22 mouse cellular contexts compared by ENCODE assay signal in the genomic region with DNA sequence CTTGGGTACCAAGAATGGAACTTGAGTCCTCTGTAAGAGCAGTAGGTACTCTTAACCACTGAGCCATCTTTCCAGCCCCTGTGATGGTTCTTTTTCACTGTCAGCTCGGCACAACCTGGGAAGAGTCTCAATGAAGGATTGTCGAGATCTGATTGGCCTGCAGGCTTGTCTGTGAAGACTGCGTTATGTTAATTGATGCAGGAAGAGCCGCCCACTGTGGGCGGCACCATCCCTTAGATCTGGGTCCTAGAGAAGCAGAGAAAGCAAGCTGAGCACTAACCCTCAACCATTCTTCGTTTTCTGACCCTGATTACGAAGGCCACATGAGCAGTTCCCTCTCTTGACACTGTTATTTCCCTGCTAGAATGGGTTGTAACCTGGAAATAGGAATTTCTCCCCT. TPM values are rescaled to one million over a fixed set of nuclear protein-coding genes. Genes with fewer than 3 reads are reported as not detected.
"Had no signal": no experiment of that assay in that cellular context is flagged by ENCODE, and none has a peak within 500 bp of the region (broad histone marks: within the 10 kb centered on the region; RNA-seq: fewer than 3 reads in every experiment).

No protein-coding gene starts in this region.

- ATAC-seq: forebrain, embryonic 13.5 days; forebrain, embryonic 14.5 days; forebrain, embryonic 15.5 days; forebrain, embryonic 16.5 days; forebrain, postnatal 0 days had no signal

- DNase-seq: cerebellum, postnatal 10 days; cerebellum, postnatal 14 days; cerebellum, postnatal 25 days; cerebellum, postnatal 36 days; embryo, embryonic 11 days; forebrain, postnatal 0 days; gastrocnemius, adult 2 months; gastrocnemius, postnatal 10 days; gastrocnemius, postnatal 14 days; gastrocnemius, postnatal 25 days; gastrocnemius, postnatal 36 days; heart, adult 11 months; heart, adult 18-20 months; heart, adult 2 months had no signal

RNA-seq across cellular contexts. Expression of gene Stpg1, which starts 5.3 kb away (rescaled TPM):
- total RNA-seq: common myeloid progenitor, adult 5-6 weeks; gastrocnemius, adult 2 months; gastrocnemius, adult 8-10 months; gastrocnemius, postnatal 10 days; gastrocnemius, postnatal 36 days; gastrocnemius, postnatal 4 days; granulocyte monocyte progenitor cell, adult 5-6 weeks; heart, adult 2 months had no signal
